Comparison of ENCODE assay signal across 8 mouse cellular contexts in genomic region chr13:23526312-23526711, GRCm38 (mm10). TPM values are rescaled to one million over a fixed set of nuclear protein-coding genes. Genes with fewer than 3 reads are reported as not detected.
DNase-seq lines count a peak whose midpoint lies in the region; ATAC-seq and TF ChIP-seq lines count a peak whose summit lies in the region.

No protein-coding gene starts in this region.

- no peaks in the 10 kb centered on the region for H3K27me3 ChIP-seq in C2C12 (ENCODE audit: control insufficient read depth, insufficient read depth, insufficient read length)
- H3K27me3 ChIP-seq in heart, embryonic 12.5 days (replicated peaks): no peaks in the 10 kb centered on the region
- H3K27me3 ChIP-seq in kidney, postnatal 0 days (ENCODE audit: insufficient read depth, low read length): no peaks in the 10 kb centered on the region
- H3K27me3 ChIP-seq in midbrain, postnatal 0 days (ENCODE audit: insufficient read depth, low read length): no peaks in the 10 kb centered on the region

- WGBS in heart, embryonic 12.5 days: under 1% methylated on average over 17 of the region's 17 CpGs
- WGBS in kidney, postnatal 0 days: under 1% methylated on average over 17 of the region's 17 CpGs
- WGBS in midbrain, postnatal 0 days: under 1% methylated on average over 17 of the region's 17 CpGs

- H3K36me3 ChIP-seq in C2C12 (ENCODE audit: control insufficient read depth, insufficient read depth): no peaks in the 10 kb centered on the region
- no peaks in the 10 kb centered on the region for H3K36me3 ChIP-seq in heart, embryonic 12.5 days
- no peaks in the 10 kb centered on the region for H3K36me3 ChIP-seq in kidney, postnatal 0 days (ENCODE audit: insufficient read depth, low read length)
- no peaks in the 10 kb centered on the region for H3K36me3 ChIP-seq in midbrain, postnatal 0 days (ENCODE audit: insufficient read depth, low read length)

- no peak for TF ChIP-seq CTCF in C2C12 (IDR thresholded peaks at IDR 0.05; ENCODE audit: control insufficient read depth, insufficient read depth, insufficient read length)
- no peak for TF ChIP-seq CTCF in kidney, postnatal 0 days (IDR thresholded peaks at IDR 0.05; ENCODE audit: low read depth)
- no peak for TF ChIP-seq CTCF in midbrain, postnatal 0 days (IDR thresholded peaks at IDR 0.05)

- peak; percentile 36; the same call in 1 of the 2 replicates for ATAC-seq in erythroid progenitor cell, adult 5-6 weeks (replicated peaks; ENCODE audit: low FRiP score, poor library complexity, severe bottlenecking)
- 0 out of 2 replicates have a peak, but pooled peaks have one; percentile 49 for ATAC-seq in heart, embryonic 12.5 days (ENCODE audit: insufficient number of reproducible peaks, low FRiP score)
- peak; percentile 38; the same call in 1 of the 2 replicates for ATAC-seq in kidney, postnatal 0 days (replicated peaks; ENCODE audit: low FRiP score, low read depth)
- peak; percentile 54 for ATAC-seq in midbrain, postnatal 0 days (ENCODE audit: low FRiP score)

- no peak overlapping the region for H3K27ac ChIP-seq in brown adipose tissue, adult 24 weeks (replicated peaks; ENCODE audit: low read depth, low read length)
- no peak overlapping the region for H3K27ac ChIP-seq in heart, embryonic 12.5 days (ENCODE audit: poor library complexity, severe bottlenecking)
- no peak overlapping the region for H3K27ac ChIP-seq in kidney, postnatal 0 days
- H3K27ac ChIP-seq in midbrain, postnatal 0 days (ENCODE audit: low read depth, low read length): no peak overlapping the region

- peak overlapping the region; percentile 8 for H3K4me3 ChIP-seq in C2C12 (ENCODE audit: insufficient read depth, poor library complexity, severe bottlenecking)
- H3K4me3 ChIP-seq in brown adipose tissue, adult 24 weeks (ENCODE audit: insufficient read depth, low read depth, low read length): peak overlapping the region; percentile 63
- H3K4me3 ChIP-seq in heart, embryonic 12.5 days: peak overlapping the region; percentile 51
- peak overlapping the region; percentile 37 for H3K4me3 ChIP-seq in kidney, postnatal 0 days (replicated peaks; ENCODE audit: low read depth, low read length)
- peak overlapping the region; percentile 41 for H3K4me3 ChIP-seq in midbrain, postnatal 0 days (ENCODE audit: low read depth, low read length)

- H3ac ChIP-seq in C2C12 (ENCODE audit: control insufficient read depth, insufficient read length, low read depth): peak overlapping the region; percentile 36

- peak overlapping the region; percentile 65 for H3K4me2 ChIP-seq in heart, embryonic 12.5 days
- H3K4me2 ChIP-seq in kidney, postnatal 0 days (ENCODE audit: low read length): peak overlapping the region; percentile 57
- peak overlapping the region; percentile 54 for H3K4me2 ChIP-seq in midbrain, postnatal 0 days (ENCODE audit: low read depth, low read length, poor library complexity, severe bottlenecking)

- DNase-seq in kidney, postnatal 0 days (ENCODE audit: low spot score): peak; percentile 93
- peak; percentile 90 for DNase-seq in liver
- peak; percentile 96 for DNase-seq in midbrain, postnatal 0 days (ENCODE audit: low spot score)
- peak; percentile 85 to 89 for DNase-seq in spleen, postnatal 14 days (ENCODE audit: low spot score in 2 of 2)

- no peaks in the 10 kb centered on the region for H3K79me3 ChIP-seq in C2C12 (ENCODE audit: low read depth)

- no peaks in the 10 kb centered on the region for H3K9me3 ChIP-seq in heart, embryonic 12.5 days (replicated peaks)
- no peaks in the 10 kb centered on the region for H3K9me3 ChIP-seq in kidney, postnatal 0 days (replicated peaks; ENCODE audit: low read length)
- no peaks in the 10 kb centered on the region for H3K9me3 ChIP-seq in midbrain, postnatal 0 days (ENCODE audit: low read length)

- no peaks in the 10 kb centered on the region for H3K4me1 ChIP-seq in brown adipose tissue, adult 24 weeks (ENCODE audit: control insufficient read depth, insufficient read depth, insufficient read length, low read length)
- H3K4me1 ChIP-seq in heart, embryonic 12.5 days (replicated peaks): peaks cover 15% of the 10 kb centered on the region
- no peaks in the 10 kb centered on the region for H3K4me1 ChIP-seq in kidney, postnatal 0 days (replicated peaks; ENCODE audit: insufficient read depth, low read length)
- no peaks in the 10 kb centered on the region; the same call in 1 of the 2 replicates for H3K4me1 ChIP-seq in midbrain, postnatal 0 days (ENCODE audit: insufficient read depth, low read length)

- H3K79me2 ChIP-seq in C2C12 (ENCODE audit: control insufficient read depth, insufficient read depth): no peaks in the 10 kb centered on the region

- H3K9ac ChIP-seq in heart, embryonic 12.5 days: peak overlapping the region; percentile 67
- H3K9ac ChIP-seq in kidney, postnatal 0 days (ENCODE audit: low read depth, low read length): peak overlapping the region; percentile 36; the same call in 1 of the 2 replicates
- H3K9ac ChIP-seq in midbrain, postnatal 0 days (replicated peaks; ENCODE audit: low read length, poor library complexity, severe bottlenecking): 0 out of 2 replicates have a peak overlapping the region, but pooled peaks have one; percentile 15

TF ChIP-seq in C2C12, 6 proteins besides CTCF, POLR2A, EP300 and RAD21:
- TF ChIP-seq MYOG (IDR thresholded peaks at IDR 0.05; ENCODE audit: control insufficient read depth, extremely low read depth, insufficient read length): no peak
- TF ChIP-seq CEBPB (IDR thresholded peaks at IDR 0.05; ENCODE audit: low read depth): peak; percentile 7
- peak; percentile 15 for TF ChIP-seq MAX (IDR thresholded peaks at IDR 0.05)
- TF ChIP-seq USF1 (IDR thresholded peaks at IDR 0.05; ENCODE audit: low read depth): peak; percentile 86

RNA-seq across cellular contexts. Expression of gene Hist1h4h, which starts 4.5 kb away (rescaled TPM):
- 6.9 TPM for polyA plus RNA-seq in C2C12 (2012; fragmentation: generic; extraction: Trizol)
- polyA plus RNA-seq in brown adipose tissue, adult 24 weeks (2012; ENCODE audit: insufficient read depth, insufficient read length, missing spikeins): 69.6 and 128 TPM in 2 replicates
- total RNA-seq in erythroid progenitor cell, adult 5-6 weeks (2015; ENCODE audit: low replicate concordance): 323 and 492 TPM in 2 replicates
- total RNA-seq in erythroid progenitor cell, adult 5-6 weeks (2017; ENCODE audit: low replicate concordance): 3,110 and 3,215 TPM in 2 replicates
- 4.4 and 5.2 TPM in 2 replicates for polyA plus RNA-seq in heart, embryonic 12.5 days (2016; fragmentation: Nextera tagmentation; extraction: Ambion mirVana)
- 7.6 and 8.3 TPM in 2 replicates for polyA plus RNA-seq in kidney, postnatal 0 days (2015; fragmentation: Nextera tagmentation; extraction: Ambion mirVana)
- total RNA-seq in midbrain, postnatal 0 days (2014; rRNA removed): 1,176 and 1,474 TPM in 2 replicates
- polyA plus RNA-seq in midbrain, postnatal 0 days (2015; fragmentation: Nextera tagmentation; extraction: Ambion mirVana): 3.9 and 4.0 TPM in 2 replicates

RNA-seq across cellular contexts. Expression of gene Hist1h2af, which starts 7.4 kb away (rescaled TPM):
- polyA plus RNA-seq in C2C12 (2012; fragmentation: generic; extraction: Trizol): 98.1 TPM
- not detected in 2 replicates for polyA plus RNA-seq in brown adipose tissue, adult 24 weeks (2012; ENCODE audit: insufficient read depth, insufficient read length, missing spikeins)
- 180 and 320 TPM in 2 replicates for total RNA-seq in erythroid progenitor cell, adult 5-6 weeks (2015; ENCODE audit: low replicate concordance)
- 7,936 and 7,993 TPM in 2 replicates for total RNA-seq in erythroid progenitor cell, adult 5-6 weeks (2017; ENCODE audit: low replicate concordance)
- 2.7 and 7.0 TPM in 2 replicates for polyA plus RNA-seq in heart, embryonic 12.5 days (2016; fragmentation: Nextera tagmentation; extraction: Ambion mirVana)
- 3.3 and 4.9 TPM in 2 replicates for polyA plus RNA-seq in kidney, postnatal 0 days (2015; fragmentation: Nextera tagmentation; extraction: Ambion mirVana)
- 52.3 and 293 TPM in 2 replicates for total RNA-seq in midbrain, postnatal 0 days (2014; rRNA removed)
- polyA plus RNA-seq in midbrain, postnatal 0 days (2015; fragmentation: Nextera tagmentation; extraction: Ambion mirVana): 0.54 and 1.5 TPM in 2 replicates

RNA-seq across cellular contexts. Expression of gene Hist1h3g, which starts 8.9 kb away (rescaled TPM):
- 5.5 TPM for polyA plus RNA-seq in C2C12 (2012; fragmentation: generic; extraction: Trizol)
- not detected in 2 replicates for polyA plus RNA-seq in brown adipose tissue, adult 24 weeks (2012; ENCODE audit: insufficient read depth, insufficient read length, missing spikeins)
- total RNA-seq in erythroid progenitor cell, adult 5-6 weeks (2015; ENCODE audit: low replicate concordance): 573 TPM in 2 replicates
- total RNA-seq in erythroid progenitor cell, adult 5-6 weeks (2017; ENCODE audit: low replicate concordance): 250 and 889 TPM in 2 replicates
- 3.9 and 4.0 TPM in 2 replicates for polyA plus RNA-seq in heart, embryonic 12.5 days (2016; fragmentation: Nextera tagmentation; extraction: Ambion mirVana)
- 3.9 and 4.0 TPM in 2 replicates for polyA plus RNA-seq in kidney, postnatal 0 days (2015; fragmentation: Nextera tagmentation; extraction: Ambion mirVana)
- 99.4 and 262 TPM in 2 replicates for total RNA-seq in midbrain, postnatal 0 days (2014; rRNA removed)
- not detected in 2 replicates for polyA plus RNA-seq in midbrain, postnatal 0 days (2015; fragmentation: Nextera tagmentation; extraction: Ambion mirVana)

RNA-seq across cellular contexts. Expression of gene Hist1h2bh, which starts 16.9 kb away (rescaled TPM):
- polyA plus RNA-seq in C2C12 (2012; fragmentation: generic; extraction: Trizol): 1.2 TPM
- 1.7 and 2.3 TPM in 2 replicates for polyA plus RNA-seq in brown adipose tissue, adult 24 weeks (2012; ENCODE audit: insufficient read depth, insufficient read length, missing spikeins)
- 90.1 and 113 TPM in 2 replicates for total RNA-seq in erythroid progenitor cell, adult 5-6 weeks (2015; ENCODE audit: low replicate concordance)
- total RNA-seq in erythroid progenitor cell, adult 5-6 weeks (2017; ENCODE audit: low replicate concordance): 325 and 367 TPM in 2 replicates
- 0.26 and 0.28 TPM in 2 replicates for polyA plus RNA-seq in heart, embryonic 12.5 days (2016; fragmentation: Nextera tagmentation; extraction: Ambion mirVana)
- 0.37 and 0.43 TPM in 2 replicates for polyA plus RNA-seq in kidney, postnatal 0 days (2015; fragmentation: Nextera tagmentation; extraction: Ambion mirVana)
- 8.7 and 34.2 TPM in 2 replicates for total RNA-seq in midbrain, postnatal 0 days (2014; rRNA removed)
- 0.16 TPM in 1 of 2 replicates, not detected in the other for polyA plus RNA-seq in midbrain, postnatal 0 days (2015; fragmentation: Nextera tagmentation; extraction: Ambion mirVana)

RNA-seq across cellular contexts. Expression of gene Hist1h3f, which starts 17.5 kb away (rescaled TPM):
- 1.2 TPM for polyA plus RNA-seq in C2C12 (2012; fragmentation: generic; extraction: Trizol)
- not detected in 2 replicates for polyA plus RNA-seq in brown adipose tissue, adult 24 weeks (2012; ENCODE audit: insufficient read depth, insufficient read length, missing spikeins)
- total RNA-seq in erythroid progenitor cell, adult 5-6 weeks (2015; ENCODE audit: low replicate concordance): 145 and 158 TPM in 2 replicates
- 262 and 310 TPM in 2 replicates for total RNA-seq in erythroid progenitor cell, adult 5-6 weeks (2017; ENCODE audit: low replicate concordance)
- 0.32 and 0.36 TPM in 2 replicates for polyA plus RNA-seq in heart, embryonic 12.5 days (2016; fragmentation: Nextera tagmentation; extraction: Ambion mirVana)
- 0.71 and 0.83 TPM in 2 replicates for polyA plus RNA-seq in kidney, postnatal 0 days (2015; fragmentation: Nextera tagmentation; extraction: Ambion mirVana)
- 154 and 239 TPM in 2 replicates for total RNA-seq in midbrain, postnatal 0 days (2014; rRNA removed)
- polyA plus RNA-seq in midbrain, postnatal 0 days (2015; fragmentation: Nextera tagmentation; extraction: Ambion mirVana): 0.21 and 0.23 TPM in 2 replicates

Comparison
In these comparisons a context has a peak if more than half of its experiments do, and no peak if none do; other contexts are left out.
1. H3K4me3 ChIP-seq: peak in every context shown above with its lines; median percentile 63 in brown adipose tissue, adult 24 weeks; 51 in heart, embryonic 12.5 days; 41 in midbrain, postnatal 0 days; 37 in kidney, postnatal 0 days; 8 in C2C12.
2. H3K9ac ChIP-seq: peak in every context shown above with its lines; median percentile 67 in heart, embryonic 12.5 days; 36 in kidney, postnatal 0 days; 15 in midbrain, postnatal 0 days.
3. RNA of gene Hist1h2af, which starts 7.4 kb away (polyA plus RNA-seq): 98.1 TPM in C2C12 (single experiment); 3.3 to 4.9 TPM in kidney, postnatal 0 days, 2.7 to 7.0 TPM in heart, embryonic 12.5 days, 0.54 to 1.5 TPM in midbrain, postnatal 0 days and not detected in brown adipose tissue, adult 24 weeks; every median in the first group is over 10 times any median in the second.
4. Peak in every context shown above with its lines, with median percentiles within 50 percentile points of each other: ATAC-seq, H3K4me2 ChIP-seq and DNase-seq.